Mouse (Mus musculus): ENCODE measurements at regions not wholly inside any gene's neighbourhood (a gene's known extent, or its start where the extent isn't known, plus 50 kb on each side); places are given as distances from the start of the nearest gene placed in this dataset.
A peak's percentile ranks its signal among the peaks of the same experiment; 100 is the strongest.

DNA sequence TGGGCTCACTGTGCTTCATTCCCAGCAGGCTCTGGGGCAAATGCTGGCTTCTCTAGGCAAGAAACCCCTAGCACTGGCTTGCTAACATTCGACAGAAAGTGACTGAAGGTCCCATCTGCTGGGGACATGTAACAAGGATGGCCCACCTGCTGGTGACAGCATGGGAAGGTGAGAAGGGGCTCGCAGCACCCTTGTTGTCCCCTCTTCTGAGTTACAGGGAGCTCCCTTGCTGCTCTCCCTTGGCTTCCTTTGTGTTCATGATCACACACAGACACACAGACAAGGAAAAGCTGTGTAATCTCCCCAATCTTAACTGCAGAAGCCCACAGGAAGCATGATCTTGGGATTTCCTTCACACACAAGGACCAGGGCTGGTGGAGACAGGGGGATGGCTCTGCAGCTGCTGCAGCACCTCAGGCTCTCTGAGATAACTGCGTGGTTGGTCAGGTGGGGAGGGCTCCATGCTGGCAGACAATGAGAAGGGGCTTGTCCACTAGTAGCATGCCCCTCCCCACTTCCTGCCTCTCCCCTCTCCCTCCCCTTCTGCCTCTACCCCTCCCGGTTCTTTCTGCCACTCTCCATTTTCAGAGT lies 95.3 kb upstream of the Trpm1 start:
- DNase-seq, result no peak

DNA sequence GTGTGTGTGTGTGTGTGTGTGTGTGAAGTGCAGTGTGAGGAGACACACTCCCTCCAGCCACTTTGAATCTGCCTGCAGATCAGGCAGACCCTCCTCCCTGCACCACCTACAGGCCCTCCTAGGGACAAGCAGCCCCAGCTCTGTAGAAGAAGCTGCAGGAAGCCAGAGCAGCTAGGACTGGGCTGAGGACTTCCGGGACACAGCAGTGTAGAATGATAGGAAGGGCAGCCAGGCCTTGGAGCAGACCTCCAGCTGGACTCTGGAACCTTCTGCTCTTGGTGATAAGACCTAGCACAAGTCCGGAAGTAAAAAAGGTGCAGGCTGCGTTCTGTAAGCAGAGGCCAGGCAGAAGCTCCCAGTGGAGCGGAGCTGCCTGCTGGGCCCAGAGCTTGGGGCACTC lies 95.8 kb upstream of the Trpm1 start:
- DNase-seq, result no peak

GRCm38 (mm10) chr7:64056498-64056897 lies 97.1 kb upstream of the Trpm1 start:
- no peak for DNase-seq

- no peak for DNase-seq
These were observed 98.6 kb upstream of the Trpm1 start for GRCm38 (mm10) chr7:64054996-64055395.

DNA sequence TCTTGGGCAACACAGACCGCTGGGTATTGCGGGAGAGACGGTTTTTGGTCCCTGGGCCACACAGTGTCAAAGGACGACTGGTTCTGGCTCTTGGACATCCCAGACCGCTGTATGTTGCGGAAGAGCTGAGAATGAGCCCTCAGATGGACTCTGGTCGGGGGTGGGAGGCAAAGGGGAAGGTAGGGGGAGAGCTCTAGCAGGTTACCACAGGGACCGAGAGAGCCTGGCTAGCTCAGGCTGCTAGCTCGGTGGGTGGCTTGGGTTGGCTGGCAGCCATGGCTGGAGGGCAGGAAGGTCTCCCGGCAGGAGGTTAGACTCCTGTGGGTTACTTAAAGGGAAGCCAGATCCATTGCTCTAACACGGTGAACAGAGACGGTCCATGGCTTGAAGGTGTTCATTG lies 99.9 kb upstream of the Trpm1 start:
- peak; percentile 62 for DNase-seq

DNA sequence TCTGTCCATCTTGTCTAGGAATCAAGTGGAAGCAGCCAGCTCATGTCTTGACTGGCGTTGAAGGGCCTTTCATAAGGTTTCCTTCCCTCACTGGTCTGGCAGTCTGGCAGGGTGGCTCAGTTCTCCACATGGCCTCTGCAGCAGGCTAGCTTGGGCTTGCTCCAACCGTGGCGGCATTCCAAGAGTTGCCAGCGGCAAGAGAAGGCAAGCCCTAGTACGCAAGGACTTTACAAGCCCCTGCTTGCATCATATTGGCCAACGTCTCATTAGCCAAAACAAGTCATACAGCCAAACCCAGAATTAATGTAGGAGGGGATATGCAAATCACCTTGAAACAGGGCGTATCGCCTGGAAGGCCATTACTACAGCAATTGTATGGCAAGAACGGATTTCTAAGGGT lies 101.2 kb upstream of the Trpm1 start:
- DNase-seq, result peak; percentile 68

- no peak for DNase-seq
These were observed 102.7 kb upstream of the Trpm1 start for GRCm38 (mm10) chr7:64050826-64051401.

DNA sequence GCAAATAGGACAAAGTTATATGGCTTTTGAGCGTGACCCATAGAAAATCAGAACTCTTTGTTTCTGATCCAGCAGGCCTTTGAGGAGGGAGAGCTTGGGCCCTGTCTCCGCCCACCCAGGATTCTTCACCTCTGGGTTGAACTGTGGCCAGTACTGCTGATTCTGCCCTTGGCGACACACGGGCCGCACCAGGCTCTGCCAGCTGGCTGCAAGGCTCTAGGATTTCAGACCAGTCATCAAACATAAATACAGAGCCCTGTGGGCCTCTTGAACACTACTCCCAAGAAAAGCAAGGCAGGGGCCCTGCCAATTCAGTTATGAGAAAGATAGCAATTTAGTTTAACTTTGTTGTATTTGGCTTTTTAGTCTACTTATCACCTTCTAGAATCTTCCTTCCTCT lies 103.4 kb upstream of the Trpm1 start:
- no peak for DNase-seq

DNA sequence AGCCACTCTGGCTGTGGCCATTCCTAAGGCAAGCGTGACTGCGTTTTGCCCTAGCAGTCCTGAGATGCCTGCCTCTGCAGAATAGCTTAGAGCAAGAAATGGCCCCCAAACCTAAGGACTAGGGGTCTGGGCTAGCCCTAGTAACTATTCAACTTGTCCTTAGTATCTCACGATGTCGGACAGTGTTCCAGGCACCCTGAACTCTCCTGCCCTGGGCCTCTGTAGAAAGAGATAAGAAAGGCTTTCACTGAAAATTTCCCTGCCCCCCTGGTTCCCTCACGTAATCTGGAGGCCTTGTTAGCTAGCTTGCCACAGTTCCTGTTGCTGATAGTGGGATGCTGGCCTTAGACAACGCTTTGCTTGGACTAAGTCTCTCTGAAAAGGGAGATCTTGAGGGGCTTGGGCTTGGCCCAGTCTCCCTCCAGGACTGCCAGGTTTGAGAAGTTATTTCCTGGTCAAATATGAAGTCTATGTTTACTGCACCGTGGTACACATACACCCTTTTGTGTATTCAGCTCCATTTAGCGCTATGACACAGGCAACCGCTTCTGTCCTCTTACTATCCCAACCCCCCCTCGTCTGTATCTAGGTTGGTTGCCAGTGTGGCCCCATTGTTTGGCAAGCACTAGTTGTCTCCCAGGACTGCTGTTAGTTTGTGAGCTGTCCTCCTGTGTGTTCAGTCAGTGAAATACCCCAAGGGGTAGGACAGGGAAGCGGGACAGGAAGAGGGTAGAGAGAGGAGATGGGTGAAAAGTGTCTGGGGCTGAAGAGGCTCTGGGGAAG lies 104.3 kb upstream of the Trpm1 start:
- DNase-seq, result no peak

GRCm38 (mm10) chr7:64048452-64049182 lies 105.0 kb upstream of the Trpm1 start:
- no peak for DNase-seq

- DNase-seq, result no peak
These were observed 105.8 kb upstream of the Trpm1 start for GRCm38 (mm10) chr7:64047831-64048230.

GRCm38 (mm10) chr7:64045292-64045691 lies 106.6 kb upstream of the Klf13 start:
- no peak for DNase-seq

- DNase-seq, result no peak
These were observed 104.3 kb upstream of the Klf13 start for GRCm38 (mm10) chr7:64042978-64043377.

DNA sequence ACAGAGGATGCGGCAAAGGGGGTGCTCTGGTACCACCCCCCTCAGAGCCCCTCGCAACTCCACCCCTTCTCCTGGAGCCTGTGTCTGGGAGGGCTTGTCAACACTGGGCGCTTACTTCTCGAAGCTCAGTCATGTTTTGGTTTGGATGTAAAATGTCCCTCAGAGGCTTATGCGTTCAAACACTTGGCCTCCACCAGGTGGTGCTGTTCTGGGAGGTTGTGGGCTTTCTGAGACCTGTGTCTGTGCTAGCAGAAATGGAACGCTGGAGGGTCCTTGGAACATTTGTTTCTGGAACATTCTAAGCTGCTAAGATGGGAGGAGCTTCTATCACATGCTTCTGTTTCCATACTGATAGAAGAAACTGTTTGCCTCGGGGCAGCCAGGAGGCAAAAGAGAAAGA lies 102.6 kb upstream of the Klf13 start:
- no peak for DNase-seq

- no peak for DNase-seq
These were observed 101.5 kb upstream of the Klf13 start for GRCm38 (mm10) chr7:64040026-64040737.

GRCm38 (mm10) chr7:64037701-64038231 lies 99.1 kb upstream of the Klf13 start:
- DNase-seq, result no peak

DNA sequence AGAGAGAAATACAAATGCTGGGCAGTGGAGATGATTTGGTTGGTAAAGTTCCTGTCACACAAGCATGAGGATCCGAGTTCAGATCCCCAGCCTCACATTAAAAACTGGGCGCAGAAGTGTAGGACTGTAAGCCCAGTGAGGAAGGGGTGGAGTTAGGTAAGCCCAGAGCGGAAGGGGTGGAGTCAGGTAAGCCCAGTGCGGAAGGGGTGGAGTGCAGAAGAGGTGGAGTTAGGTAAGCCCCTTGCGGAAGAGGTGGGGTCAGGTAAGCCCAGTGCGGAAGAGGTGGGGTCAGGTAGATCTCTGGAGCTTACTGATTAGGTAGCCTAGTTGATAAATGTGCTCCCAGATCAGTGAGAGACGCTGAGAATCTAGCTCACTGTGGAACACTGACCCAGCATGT lies 97.4 kb upstream of the Klf13 start:
- no peak for DNase-seq

GRCm38 (mm10) chr7:64035025-64035606 lies 96.4 kb upstream of the Klf13 start:
- no peak for DNase-seq

GRCm38 (mm10) chr7:64034493-64034892 lies 95.8 kb upstream of the Klf13 start:
- DNase-seq, result no peak

DNA sequence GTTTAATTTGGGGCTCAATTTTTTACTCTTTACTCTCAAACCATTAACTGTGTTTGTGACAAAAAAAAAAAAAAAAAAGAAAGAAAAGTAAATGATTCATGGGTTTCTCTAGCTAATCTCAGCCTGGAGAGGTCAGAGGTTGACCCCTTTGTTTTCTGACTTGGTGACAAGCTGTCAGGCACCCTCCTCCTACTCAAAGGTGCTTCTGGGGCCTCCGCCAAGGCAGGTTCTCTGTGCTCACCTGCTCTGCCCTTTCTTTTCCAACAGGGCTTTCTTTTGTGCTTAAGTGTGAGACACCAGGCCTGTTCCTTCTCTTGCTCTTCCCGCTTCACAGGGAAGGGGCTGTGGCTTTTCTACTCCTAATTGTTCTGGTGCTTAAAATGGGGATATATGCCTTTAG lies 94.7 kb upstream of the Klf13 start:
- DNase-seq, result no peak

GRCm38 (mm10) chr7:64032921-64033354 lies 94.2 kb upstream of the Klf13 start:
- peak; percentile 81 for DNase-seq

GRCm38 (mm10) chr7:64030650-64031049 lies 91.9 kb upstream of the Klf13 start:
- DNase-seq, result no peak
